Mouse (Mus musculus) hindbrain, embryonic 10.5 days (tissue): ENCODE results near the gene Gm13757. TPM values are rescaled to one million over a fixed set of nuclear protein-coding genes. Genes with fewer than 3 reads are reported as not detected.
"Not testable (repeated sequence)": the region's sequence is repeated elsewhere in the genome, so short reads cannot be mapped to it uniquely, and the experiment has no call there.

Source experiments
- DNase-seq: peaks from one replicate; pipeline ENCODE4 v3.0.0-alpha.2; 2017; ENCODE audit warnings: low spot score
- H3K27ac ChIP-seq: fragments of 300-500 bp; sonication (generic); 2 replicates; pipeline ENCODE4 v1.5.1; 2016; ENCODE audit warnings: mild to moderate bottlenecking, moderate library complexity
- H3K27me3 ChIP-seq: fragments of 300-500 bp; sonication (generic); 2 replicates; pipeline ENCODE4 v1.6.1; 2016; ENCODE audit warnings: mild to moderate bottlenecking; ENCODE audit not compliant: poor library complexity, insufficient read depth, severe bottlenecking
- H3K36me3 ChIP-seq: fragments of 300-500 bp; sonication (generic); 2 replicates; pipeline ENCODE4 v1.6.1; 2016; ENCODE audit warnings: mild to moderate bottlenecking, moderate library complexity
- H3K4me1 ChIP-seq: fragments of 300-500 bp; sonication (generic); replicated peaks from 2 replicates; pipeline ENCODE4 v1.6.1; 2016; ENCODE audit warnings: mild to moderate bottlenecking
- H3K4me3 ChIP-seq: fragments of 300-500 bp; sonication (generic); 2 replicates; pipeline ENCODE4 v1.5.1; 2016; ENCODE audit warnings: mild to moderate bottlenecking, moderate library complexity
- H3K9me3 ChIP-seq: fragments of 300-500 bp; sonication (generic); 2 replicates; pipeline ENCODE4 v1.6.1; 2016; ENCODE audit warnings: mild to moderate bottlenecking, moderate library complexity
- WGBS: fragments of 180-500 bp; shearing (Covaris S2); methylation state at CpG from one replicate; pipeline ENCODE4 v1.1.7; 2016; 5-methylcytosine and 5-hydroxymethylcytosine counted together
- polyA plus RNA-seq: library from polyadenylated mRNA; unstranded; fragments of >200 nt; fragmentation: Nextera tagmentation; extraction: Ambion mirVana; gene quantifications from 2 replicates; pipeline ENCODE4 v1.2.1, GENCODE M21; 2016

The Gm13757 gene
- polyA plus RNA-seq, result not detected in 2 replicates

DNA sequence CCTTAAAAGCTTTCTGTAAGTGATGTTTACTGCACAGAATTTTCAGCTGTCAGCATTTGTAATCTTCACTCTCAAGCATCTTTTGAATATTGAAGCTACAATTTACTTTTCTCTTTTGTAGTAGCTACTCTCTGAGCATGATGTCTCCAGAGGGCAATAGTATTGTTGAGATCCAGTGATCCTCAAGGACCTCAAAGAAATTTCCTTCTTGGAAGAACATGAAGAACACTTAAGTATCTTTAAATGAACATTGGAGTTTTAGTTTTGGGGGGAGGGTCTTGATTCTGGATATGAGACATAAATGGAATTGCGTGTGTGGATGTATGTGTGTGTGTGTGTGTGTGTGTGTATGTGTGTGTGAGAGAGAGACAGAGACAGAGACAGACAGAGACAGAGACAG lies at the start of gene Gm13757:
Gm13757 (minus strand) TSS at position 101 of the 400 bp plus-strand sequence.
- Histone ChIP-seq H3K4me3 (no peak within 1 kb of the TSS), H3K9me3 (no peaks in the 10 kb centered on the region), H3K27ac (no peak within 1 kb of the TSS), H3K36me3 (no peaks in the 10 kb centered on the region), H3K27me3 (no peaks in the 10 kb centered on the region), H3K4me1 (no peaks in the 10 kb centered on the region)
- no peak for DNase-seq
- 89% methylated on average over 1 of the region's 1 CpGs for WGBS

- no peaks in the 10 kb centered on the region for H3K4me1 ChIP-seq
- no peak within 1 kb of the TSS for H3K27ac ChIP-seq
- H3K27me3 ChIP-seq, result no peaks in the 10 kb centered on the region
- H3K36me3 ChIP-seq, result no peaks in the 10 kb centered on the region
- no peak for DNase-seq
- WGBS, result 82% methylated on average over 2 of the region's 2 CpGs
- no peak within 1 kb of the TSS for H3K4me3 ChIP-seq
- no peaks in the 10 kb centered on the region for H3K9me3 ChIP-seq
Measured at GRCm38 (mm10) chr2:88493020-88493419, 44.1 kb upstream of the Gm13757 start, which contains the start of gene Olfr1185-ps1. Gene Olfr1185-ps1 (plus strand): TSS chr2:88493320.

DNA sequence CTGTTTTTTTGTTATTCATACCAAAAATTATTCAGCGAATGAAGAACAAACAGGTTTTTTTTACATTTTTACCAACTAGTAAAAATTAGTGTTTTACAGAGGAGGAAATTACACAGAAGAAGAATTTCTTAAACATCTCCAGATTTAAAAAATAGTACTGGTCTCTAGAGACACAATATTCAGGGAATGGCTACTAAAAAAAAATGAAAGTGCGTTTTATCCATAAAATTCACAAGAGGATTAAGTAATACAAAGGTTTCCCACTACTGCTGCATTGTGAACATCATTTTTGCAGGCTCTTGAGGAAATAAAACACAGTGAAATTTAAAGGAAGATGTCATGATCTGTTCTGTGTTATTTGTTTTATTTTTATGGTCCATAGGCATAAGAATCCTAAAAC lies 34.4 kb upstream of the Gm13757 start, which contains the start of gene Olfr1184:
Olfr1184 (plus strand) TSS at position 301 of the 400 bp plus-strand sequence.
- H3K9me3 ChIP-seq, result no peaks in the 10 kb centered on the region
- DNase-seq, result no peak
- WGBS, result 86% methylated on average over 2 of the region's 2 CpGs
- no peaks in the 10 kb centered on the region for H3K36me3 ChIP-seq
- H3K4me3 ChIP-seq, result no peak within 1 kb of the TSS
- H3K27ac ChIP-seq, result no peak within 1 kb of the TSS
- H3K27me3 ChIP-seq, result no peaks in the 10 kb centered on the region
- no peaks in the 10 kb centered on the region for H3K4me1 ChIP-seq

DNA sequence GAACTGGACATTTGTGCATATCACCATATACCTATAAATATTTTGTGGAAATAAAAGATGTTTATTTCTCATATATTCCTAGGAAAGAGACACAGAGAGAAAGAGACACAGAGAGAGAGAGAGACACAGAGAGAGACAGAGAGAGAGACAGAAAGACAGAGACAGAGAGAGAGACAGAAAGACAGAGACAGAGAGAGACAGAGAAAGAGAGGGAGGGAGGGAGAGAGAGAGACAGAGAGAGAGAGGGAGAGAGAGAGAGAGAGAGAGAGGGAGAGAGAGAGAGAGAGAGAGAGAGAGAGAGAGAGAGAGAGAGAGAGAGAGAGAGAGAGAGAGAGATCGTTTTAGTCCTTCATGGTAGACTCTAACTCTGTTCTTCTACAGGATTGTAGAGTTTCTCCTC lies 5.6 kb upstream of the Gm13757 start, which contains the start of gene Olfr1183:
Olfr1183 (plus strand) TSS at position 301 of the 400 bp plus-strand sequence.
- not testable (repeated sequence) for H3K36me3 ChIP-seq, H3K27ac ChIP-seq, H3K4me1 ChIP-seq, H3K27me3 ChIP-seq, H3K4me3 ChIP-seq, DNase-seq, H3K9me3 ChIP-seq
- 87% methylated on average over 1 of the region's 1 CpGs for WGBS

DNA sequence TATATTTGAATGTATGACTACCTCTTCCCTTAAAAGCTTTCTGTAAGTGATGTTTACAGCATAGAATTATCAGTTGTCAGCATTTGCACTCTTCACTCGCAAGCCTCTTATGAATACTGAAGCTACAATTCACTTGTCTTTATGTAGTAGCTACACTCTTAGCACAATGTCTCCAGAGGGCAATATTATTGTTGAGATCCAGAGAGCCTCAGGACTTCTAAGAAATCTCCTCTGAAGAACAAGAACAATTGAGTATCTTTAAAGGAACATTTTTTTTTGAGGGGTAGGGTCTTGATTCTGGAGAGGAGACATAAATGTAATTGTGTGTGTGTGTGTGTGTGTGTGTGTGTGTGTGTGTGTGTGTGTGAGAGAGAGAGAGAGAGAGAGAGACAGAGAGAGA lies 22.9 kb downstream of the Gm13757 start, which contains the start of gene Olfr1181:
Olfr1181 (minus strand) TSS at position 101 of the 400 bp plus-strand sequence.
- no peaks in the 10 kb centered on the region for H3K9me3 ChIP-seq
- H3K4me1 ChIP-seq, result no peaks in the 10 kb centered on the region
- H3K4me3 ChIP-seq, result no peak within 1 kb of the TSS
- no peak for DNase-seq
- H3K27ac ChIP-seq, result no peak within 1 kb of the TSS
- H3K36me3 ChIP-seq, result no peaks in the 10 kb centered on the region
- H3K27me3 ChIP-seq, result no peaks in the 10 kb centered on the region
- WGBS, result 93% methylated on average over 1 of the region's 1 CpGs

DNA sequence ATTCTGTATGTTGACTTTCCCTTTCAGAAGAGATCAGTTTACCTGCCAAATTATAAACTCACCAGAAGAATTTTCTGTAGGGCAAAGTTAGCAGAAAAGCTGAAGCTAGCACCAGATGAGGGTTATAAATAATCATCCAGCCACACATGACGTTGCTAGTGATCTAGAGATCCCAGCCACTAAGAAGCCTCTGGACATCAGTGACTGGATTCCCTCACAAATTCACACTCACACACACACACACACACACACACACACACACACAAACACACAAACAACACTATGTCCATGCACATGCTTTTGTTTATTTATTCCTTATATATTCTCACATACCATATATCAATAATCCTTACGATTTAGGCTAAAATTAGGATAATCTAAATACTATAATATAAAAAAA lies 29.9 kb downstream of the Gm13757 start, which contains the start of gene Olfr1180:
Olfr1180 (minus strand) TSS at position 101 of the 400 bp plus-strand sequence.
- Histone ChIP-seq H3K27me3 (no peaks in the 10 kb centered on the region), H3K9me3 (no peaks in the 10 kb centered on the region), H3K4me1 (no peaks in the 10 kb centered on the region), H3K4me3 (no peak within 1 kb of the TSS), H3K27ac (no peak within 1 kb of the TSS), H3K36me3 (no peaks in the 10 kb centered on the region)
- no peak for DNase-seq
- WGBS, result 83% methylated on average over 2 of the region's 2 CpGs

DNA sequence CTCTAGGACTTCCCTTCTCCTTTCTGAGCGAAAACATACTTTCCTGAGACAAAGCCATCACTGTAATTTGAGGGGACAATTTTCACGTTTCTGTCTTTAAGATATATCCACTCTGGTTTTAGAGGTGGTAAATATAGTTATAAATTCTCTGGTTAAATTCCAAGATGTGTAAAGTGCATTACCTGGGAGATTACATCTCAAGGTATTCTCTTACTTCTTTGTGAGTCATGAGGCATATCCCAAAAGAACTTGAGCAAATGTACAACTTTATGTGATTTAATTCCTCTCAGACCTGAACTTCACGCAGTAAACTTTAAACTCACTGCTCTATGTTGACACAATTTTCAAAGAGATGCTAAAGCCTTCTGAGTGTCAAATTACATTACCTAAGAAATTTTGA lies 42.6 kb downstream of the Gm13757 start, which contains the start of gene Olfr1179:
Olfr1179 (minus strand) TSS at position 101 of the 400 bp plus-strand sequence.
- H3K36me3 ChIP-seq, result no peaks in the 10 kb centered on the region
- H3K4me1 ChIP-seq, result no peaks in the 10 kb centered on the region
- no peaks in the 10 kb centered on the region for H3K9me3 ChIP-seq
- WGBS, result 89% methylated on average over 3 of the region's 3 CpGs
- H3K27ac ChIP-seq, result no peak within 1 kb of the TSS
- DNase-seq, result no peak
- H3K27me3 ChIP-seq, result no peaks in the 10 kb centered on the region
- H3K4me3 ChIP-seq, result no peak within 1 kb of the TSS

Other genes starting within 250 kb of the Gm13757 start
- not detected in 2 replicates for gene Olfr1170, start 220.8 kb downstream of the Gm13757 start, polyA plus RNA-seq
- gene Olfr1173, start 169.3 kb downstream of the Gm13757 start, polyA plus RNA-seq, result not detected in 2 replicates
- gene Olfr1174-ps, start 134.0 kb downstream of the Gm13757 start, polyA plus RNA-seq, result not detected in 2 replicates
- gene Olfr1175-ps, start 121.9 kb downstream of the Gm13757 start, polyA plus RNA-seq, result not detected in 2 replicates
- gene Olfr1176, start 112.4 kb downstream of the Gm13757 start, polyA plus RNA-seq, result not detected in 2 replicates
- gene Olfr1177-ps, start 102.6 kb downstream of the Gm13757 start, polyA plus RNA-seq, result not detected in 2 replicates
- not detected in 2 replicates for gene Olfr1178, start 62.1 kb downstream of the Gm13757 start, polyA plus RNA-seq
- gene Olfr1179, start 42.7 kb downstream of the Gm13757 start, polyA plus RNA-seq, result not detected in 2 replicates
- gene Olfr1180, start 30.0 kb downstream of the Gm13757 start, polyA plus RNA-seq, result not detected in 2 replicates
- gene Olfr1181, start 23.0 kb downstream of the Gm13757 start, polyA plus RNA-seq, result not detected in 2 replicates
- gene Olfr1183, start 5.7 kb upstream of the Gm13757 start, polyA plus RNA-seq, result not detected in 2 replicates
- not detected in 2 replicates for gene Olfr1184, start 34.5 kb upstream of the Gm13757 start, polyA plus RNA-seq
- not detected in 2 replicates for gene Olfr1185-ps1, start 44.2 kb upstream of the Gm13757 start, polyA plus RNA-seq
- gene Olfr1186, start 69.4 kb upstream of the Gm13757 start, polyA plus RNA-seq, result not detected in 2 replicates
- not detected in 2 replicates for gene Olfr1188, start 107.8 kb upstream of the Gm13757 start, polyA plus RNA-seq
- gene Olfr1189, start 137.3 kb upstream of the Gm13757 start, polyA plus RNA-seq, result not detected in 2 replicates
- not detected in 2 replicates for gene Olfr1191-ps1, start 191.4 kb upstream of the Gm13757 start, polyA plus RNA-seq
- not detected in 2 replicates for gene Olfr1192-ps1, start 199.4 kb upstream of the Gm13757 start, polyA plus RNA-seq
- not detected in 2 replicates for gene Olfr1193, start 226.5 kb upstream of the Gm13757 start, polyA plus RNA-seq
- not detected in 2 replicates for gene Olfr1195, start 240.1 kb upstream of the Gm13757 start, polyA plus RNA-seq